Mouse (Mus musculus) spleen, adult 2 months (tissue): Measurements from ENCODE around the gene Ptpn13. TPM values are rescaled to one million over a fixed set of nuclear protein-coding genes. Genes with fewer than 3 reads are reported as not detected.

Experiments used
- DNase-seq, 2 experiments: peaks; one replicate each; pipeline versions ENCODE4 v3.0.0 to v3.0.0-alpha.2; 2012 to 2021; ENCODE audit warnings: low spot score in 2 of 2, low read depth in 1 of 2
- H3K27ac ChIP-seq: fragments of 200-500 bp; 2 replicates; pipeline ENCODE4 v1.5.1; 2012; ENCODE audit warnings: low read length, inconsistent platforms; ENCODE audit not compliant: insufficient read depth
- H3K27me3 ChIP-seq: fragments of 200-500 bp; 2 replicates; pipeline ENCODE4 v1.6.1; 2012; ENCODE audit warnings: mild to moderate bottlenecking, moderate library complexity, low read length, inconsistent platforms; ENCODE audit not compliant: control insufficient read depth, insufficient read depth
- H3K36me3 ChIP-seq: fragments of 200-500 bp; 2 replicates; pipeline ENCODE4 v1.6.1; 2012; ENCODE audit warnings: mild to moderate bottlenecking, low read length, inconsistent platforms; ENCODE audit not compliant: control insufficient read depth, insufficient read depth
- H3K4me1 ChIP-seq: fragments of 200-500 bp; 2 replicates; pipeline ENCODE4 v1.6.1; 2011; ENCODE audit warnings: inconsistent platforms; ENCODE audit not compliant: control insufficient read depth, insufficient read depth, insufficient read length
- H3K4me3 ChIP-seq: fragments of 200-500 bp; 2 replicates; pipeline ENCODE4 v1.5.1; 2011; ENCODE audit warnings: mild to moderate bottlenecking, inconsistent platforms; ENCODE audit not compliant: insufficient read depth, insufficient read length; ENCODE audit errors: extremely low read depth
- CTCF ChIP-seq: fragments of 200-500 bp; IDR thresholded peaks from 2 replicates; pipeline ENCODE4 v1.5.1; 2011; ENCODE audit warnings: mild to moderate bottlenecking, inconsistent platforms; ENCODE audit not compliant: insufficient read depth, insufficient read length, insufficient replicate concordance; ENCODE audit errors: extremely low read depth
- POLR2A ChIP-seq: fragments of 200-500 bp; IDR thresholded peaks from 2 replicates; pipeline ENCODE4 v1.6.1; 2011; ENCODE audit warnings: low read depth, low read length, inconsistent platforms
- WGBS: fragments of 180-500 bp; shearing (Covaris S2); methylation state at CpG from one replicate; pipeline ENCODE4 v1.1.7; 2018; 5-methylcytosine and 5-hydroxymethylcytosine counted together
- polyA plus RNA-seq: library from polyadenylated mRNA; depleted of rRNA; stranded (reverse); fragments of >200 nt; gene quantifications from 2 replicates; pipeline ENCODE4 v1.2.3, GENCODE M21; 2012

Ptpn13 gene
- polyA plus RNA-seq, 1 experiment = 1.8 TPM

- Histone ChIP-seq H3K4me1 (no peaks in the 10 kb centered on the region), H3K4me3 (no peak overlapping the region), H3K27me3 (no peaks in the 10 kb centered on the region), H3K36me3 (no peaks in the 10 kb centered on the region), H3K27ac (no peak overlapping the region)
- TF ChIP-seq CTCF (no peak), POLR2A (no peak)
- no peak for DNase-seq
- WGBS = 80% methylated on average over 8 of the region's 8 CpGs
Measured at GRCm38 (mm10) chr5:103458411-103458810, 33.4 kb downstream of the Ptpn13 start.

- no peaks in the 10 kb centered on the region for H3K36me3 ChIP-seq
- WGBS = 87% methylated on average over 8 of the region's 8 CpGs
- TF ChIP-seq CTCF = no peak
- no peak for TF ChIP-seq POLR2A
- no peaks in the 10 kb centered on the region for H3K4me1 ChIP-seq
- no peak for DNase-seq
- H3K4me3 ChIP-seq = no peak overlapping the region
- no peak overlapping the region for H3K27ac ChIP-seq
- H3K27me3 ChIP-seq = no peaks in the 10 kb centered on the region
Measured at GRCm38 (mm10) chr5:103458959-103459675, 34.1 kb downstream of the Ptpn13 start.

- H3K4me3 ChIP-seq = no peak overlapping the region
- H3K27ac ChIP-seq = no peak overlapping the region
- no peak for TF ChIP-seq CTCF
- TF ChIP-seq POLR2A = no peak
- H3K27me3 ChIP-seq = no peaks in the 10 kb centered on the region
- 80% methylated on average over 6 of the region's 6 CpGs for WGBS
- DNase-seq = no peak
- H3K36me3 ChIP-seq = no peaks in the 10 kb centered on the region
- no peaks in the 10 kb centered on the region for H3K4me1 ChIP-seq
Measured at GRCm38 (mm10) chr5:103460903-103461302, 35.9 kb downstream of the Ptpn13 start.

DNA sequence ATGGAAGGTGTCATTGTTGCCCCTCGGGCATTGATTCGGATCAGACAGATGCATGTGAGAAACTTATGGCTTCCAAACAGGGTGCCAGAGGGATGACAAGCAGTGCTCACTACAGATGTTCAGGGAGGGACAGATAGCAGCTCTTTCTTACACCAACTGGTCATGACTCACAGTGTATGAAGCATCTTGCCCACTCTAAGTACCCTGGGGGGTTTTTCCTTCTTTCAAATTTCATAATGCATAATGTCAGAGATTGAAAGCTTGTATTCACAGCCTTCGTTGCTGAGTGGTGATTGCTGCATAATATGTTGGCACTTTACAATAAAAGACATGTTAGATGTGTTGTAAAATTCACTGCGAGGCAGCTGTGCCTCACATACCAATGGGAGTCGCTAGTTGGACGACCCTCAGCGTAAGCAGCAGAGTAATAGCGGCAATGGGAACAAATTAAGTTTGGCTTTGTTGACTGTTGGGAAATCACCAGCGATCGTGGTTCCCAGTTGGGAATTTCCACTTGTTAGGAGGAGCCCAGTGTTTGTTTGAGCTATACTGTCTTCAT lies 38.7 kb downstream of the Ptpn13 start:
- no peaks in the 10 kb centered on the region for H3K36me3 ChIP-seq
- H3K27me3 ChIP-seq = no peaks in the 10 kb centered on the region
- DNase-seq = no peak
- 83% methylated on average over 10 of the region's 10 CpGs for WGBS
- H3K27ac ChIP-seq = no peak overlapping the region
- no peaks in the 10 kb centered on the region for H3K4me1 ChIP-seq
- TF ChIP-seq POLR2A (no peak), CTCF (no peak)
- H3K4me3 ChIP-seq = no peak overlapping the region

GRCm38 (mm10) chr5:103464329-103464728 lies 39.3 kb downstream of the Ptpn13 start:
- TF ChIP-seq CTCF (no peak), POLR2A (no peak)
- H3K27ac ChIP-seq = no peak overlapping the region

GRCm38 (mm10) chr5:103464771-103465170 lies 39.8 kb downstream of the Ptpn13 start:
- H3K27me3 ChIP-seq = no peaks in the 10 kb centered on the region
- H3K4me3 ChIP-seq = no peak overlapping the region
- no peaks in the 10 kb centered on the region for H3K4me1 ChIP-seq
- no peak overlapping the region for H3K27ac ChIP-seq
- no peaks in the 10 kb centered on the region for H3K36me3 ChIP-seq
- TF ChIP-seq POLR2A (no peak), CTCF (no peak)
- WGBS = 91% methylated on average over 10 of the region's 10 CpGs
- no peak for DNase-seq

More at GRCm38 (mm10) chr5:103464329-103464728, 39.3 kb downstream of the Ptpn13 start:
- DNase-seq = no peak
- Histone ChIP-seq H3K27me3 (no peaks in the 10 kb centered on the region), H3K4me3 (no peak overlapping the region), H3K36me3 (no peaks in the 10 kb centered on the region), H3K4me1 (no peaks in the 10 kb centered on the region)
- 79% methylated on average over 4 of the region's 4 CpGs for WGBS

DNA sequence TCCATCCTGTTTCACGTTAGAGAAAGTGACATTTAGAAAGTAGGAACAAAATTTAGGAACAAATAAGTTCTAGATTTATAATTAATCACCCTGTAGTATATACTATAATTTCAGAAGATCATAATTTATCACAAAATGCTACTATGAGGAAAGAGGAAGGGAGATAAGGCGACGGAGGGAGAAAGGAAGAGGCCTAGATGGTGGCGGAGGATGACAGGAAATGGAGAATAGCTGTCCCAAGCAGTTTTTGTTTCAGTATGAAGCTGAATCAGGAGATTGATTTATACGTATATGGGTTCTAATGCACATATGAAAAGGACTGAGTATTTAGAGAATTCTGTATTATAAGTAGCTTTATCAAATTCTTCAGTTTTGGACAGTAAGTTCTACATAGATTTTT lies 47.7 kb downstream of the Ptpn13 start:
- H3K27ac ChIP-seq = no peak overlapping the region
- no peak for DNase-seq
- H3K4me3 ChIP-seq = no peak overlapping the region
- H3K36me3 ChIP-seq = no peaks in the 10 kb centered on the region
- no peak for TF ChIP-seq POLR2A
- 27% methylated on average over 5 of the region's 5 CpGs for WGBS
- no peaks in the 10 kb centered on the region for H3K27me3 ChIP-seq
- no peaks in the 10 kb centered on the region for H3K4me1 ChIP-seq
